Mouse (Mus musculus) A20 (cell line): ENCODE data around the gene Lrch3.

Experiments used
- DNase-seq: peaks from one replicate; pipeline ENCODE4 v3.0.0-alpha.2; 2011; ENCODE audit warnings: low read depth, low spot score

Lrch3 gene

GRCm38 (mm10) chr16:32913937-32914881, at the start of gene Lrch3:
TSS of gene Lrch3 (plus strand) at chr16:32914100.
- DNase-seq, result peak; percentile 94

DNA sequence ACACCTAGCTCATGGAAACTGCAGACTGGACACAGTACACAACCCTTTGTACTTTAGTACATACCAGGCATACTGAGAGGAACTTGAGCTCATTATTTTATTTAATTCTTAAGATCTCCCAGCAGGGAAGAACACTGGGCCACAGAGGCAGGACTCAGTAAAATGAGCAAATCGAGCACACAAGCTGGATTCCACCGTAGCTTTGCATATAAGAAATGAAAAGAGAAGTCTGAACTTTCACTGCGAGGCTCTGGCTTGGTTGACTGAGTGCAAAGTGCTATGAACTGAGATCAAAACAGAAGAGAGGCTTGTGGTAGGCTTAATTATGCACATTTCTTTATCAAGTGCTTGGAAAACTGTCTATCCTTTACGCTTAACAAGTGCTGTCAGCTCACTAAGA, 48.5 kb upstream of the Lrch3 start:
- peak; percentile 75 for DNase-seq

- peak; percentile 84 for DNase-seq
These were observed 47.2 kb upstream of the Lrch3 start for GRCm38 (mm10) chr16:32866713-32867112.

DNA sequence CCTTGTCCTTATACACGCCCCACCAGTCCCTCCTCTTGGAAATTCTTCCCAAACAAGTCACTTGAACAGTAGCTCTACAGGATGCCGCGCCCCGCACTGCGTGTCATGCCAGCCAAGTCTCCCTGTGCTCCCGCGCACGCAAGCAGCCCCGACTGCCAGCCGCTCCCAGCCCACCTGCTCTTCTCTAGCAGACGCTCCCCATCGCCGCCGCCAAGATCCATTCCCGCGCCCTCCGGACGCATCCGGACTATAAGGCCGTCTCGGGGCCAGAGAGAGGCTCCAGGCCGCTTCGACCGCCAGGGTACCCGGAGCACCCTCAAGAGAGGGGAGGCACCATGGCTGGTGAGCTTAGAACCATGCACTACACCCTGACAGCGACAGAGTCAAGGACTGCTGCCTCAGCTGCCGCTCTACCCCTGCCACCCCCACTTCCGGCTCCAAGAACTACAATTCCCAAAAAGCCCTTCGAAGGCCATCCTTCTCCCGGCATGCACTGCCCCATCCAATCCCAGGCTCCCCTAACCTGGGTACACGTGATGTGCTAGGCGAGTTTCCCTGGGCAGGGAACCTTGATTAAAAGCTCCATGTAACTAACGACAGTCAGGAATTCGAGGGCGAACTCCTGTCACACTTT, 45.9 kb upstream of the Lrch3 start:
- peak; percentile 93 for DNase-seq

DNA sequence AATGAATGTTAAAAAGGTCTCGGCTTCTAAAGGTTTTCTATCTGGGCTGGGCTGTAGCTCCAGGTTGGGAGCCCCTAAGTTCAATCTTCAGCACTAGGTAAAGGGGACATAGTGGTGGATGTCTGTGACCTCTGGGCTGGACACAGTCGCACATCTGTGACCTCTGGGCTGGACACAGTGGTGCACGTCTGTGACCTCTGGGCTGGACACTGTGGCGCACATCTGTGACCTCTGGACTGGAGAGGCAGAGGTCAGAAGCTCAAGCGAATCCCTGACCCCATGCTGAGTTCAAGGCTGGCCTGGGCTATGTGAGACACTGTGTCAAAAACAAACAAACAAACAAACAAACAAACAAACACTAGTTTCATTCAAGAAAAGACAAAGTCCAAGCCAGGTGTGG, 43.7 kb upstream of the Lrch3 start:
- DNase-seq, result no peak

DNA sequence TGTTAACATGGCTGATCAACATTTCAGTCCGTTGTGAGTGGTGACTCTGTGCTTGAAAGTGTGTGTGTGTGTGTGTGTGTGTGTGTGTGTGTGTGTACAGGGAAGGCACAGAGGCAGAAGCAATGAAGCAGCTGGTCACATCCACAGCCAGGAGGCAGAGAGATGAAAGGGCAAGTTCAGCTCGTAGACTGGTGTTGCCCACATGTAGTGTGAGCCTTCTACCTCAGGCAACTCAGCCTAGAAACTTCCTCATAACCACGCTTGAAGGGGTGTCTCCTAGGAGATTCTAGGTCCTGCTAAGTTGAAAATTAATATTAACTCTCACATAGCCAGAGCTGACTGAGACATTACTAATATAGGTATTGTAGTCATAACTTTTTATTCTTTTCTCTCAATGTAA, 40.5 kb upstream of the Lrch3 start:
- DNase-seq, result no peak

DNA sequence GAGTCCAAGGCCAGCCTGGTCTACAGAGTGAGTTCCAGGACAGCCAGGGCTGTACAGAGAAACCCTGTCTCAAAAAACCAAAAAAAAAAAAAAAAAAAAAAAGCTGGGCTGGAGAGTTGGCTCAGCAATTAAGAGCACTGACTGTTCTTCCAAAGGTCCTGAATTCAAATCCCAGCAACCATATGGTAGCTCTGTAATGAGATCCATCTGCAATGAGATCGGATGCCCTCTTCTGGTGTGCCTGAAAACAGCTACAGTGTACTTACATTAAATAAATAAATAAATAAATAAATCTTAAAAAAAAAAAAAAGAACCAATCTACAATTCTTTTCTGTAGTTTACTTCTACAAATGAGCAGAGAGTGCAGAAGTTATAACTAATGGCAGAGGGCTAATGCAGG, 38.6 kb upstream of the Lrch3 start:
- DNase-seq, result peak; percentile 40

- DNase-seq, result no peak
These were observed 38.1 kb upstream of the Lrch3 start for GRCm38 (mm10) chr16:32875847-32876246.

DNA sequence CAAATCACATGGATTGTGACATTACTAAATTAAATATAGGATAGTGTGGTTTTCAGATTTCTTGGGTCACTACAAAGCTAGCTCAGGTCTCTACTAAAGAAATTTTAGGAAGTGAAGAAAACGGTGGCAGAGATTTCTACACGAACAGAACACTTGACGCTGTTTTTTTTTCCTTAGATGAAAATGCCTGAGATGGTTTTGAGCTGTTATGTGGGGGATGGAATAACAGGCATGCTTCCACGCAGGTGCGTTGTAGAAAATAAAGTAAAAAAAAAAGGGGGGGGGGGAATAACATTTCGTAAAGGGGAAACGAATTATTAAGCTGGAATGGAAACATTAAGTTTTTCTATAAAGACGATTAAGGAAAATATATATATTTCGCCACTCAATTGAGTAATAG, 37.1 kb upstream of the Lrch3 start:
- peak; percentile 15 for DNase-seq

DNA sequence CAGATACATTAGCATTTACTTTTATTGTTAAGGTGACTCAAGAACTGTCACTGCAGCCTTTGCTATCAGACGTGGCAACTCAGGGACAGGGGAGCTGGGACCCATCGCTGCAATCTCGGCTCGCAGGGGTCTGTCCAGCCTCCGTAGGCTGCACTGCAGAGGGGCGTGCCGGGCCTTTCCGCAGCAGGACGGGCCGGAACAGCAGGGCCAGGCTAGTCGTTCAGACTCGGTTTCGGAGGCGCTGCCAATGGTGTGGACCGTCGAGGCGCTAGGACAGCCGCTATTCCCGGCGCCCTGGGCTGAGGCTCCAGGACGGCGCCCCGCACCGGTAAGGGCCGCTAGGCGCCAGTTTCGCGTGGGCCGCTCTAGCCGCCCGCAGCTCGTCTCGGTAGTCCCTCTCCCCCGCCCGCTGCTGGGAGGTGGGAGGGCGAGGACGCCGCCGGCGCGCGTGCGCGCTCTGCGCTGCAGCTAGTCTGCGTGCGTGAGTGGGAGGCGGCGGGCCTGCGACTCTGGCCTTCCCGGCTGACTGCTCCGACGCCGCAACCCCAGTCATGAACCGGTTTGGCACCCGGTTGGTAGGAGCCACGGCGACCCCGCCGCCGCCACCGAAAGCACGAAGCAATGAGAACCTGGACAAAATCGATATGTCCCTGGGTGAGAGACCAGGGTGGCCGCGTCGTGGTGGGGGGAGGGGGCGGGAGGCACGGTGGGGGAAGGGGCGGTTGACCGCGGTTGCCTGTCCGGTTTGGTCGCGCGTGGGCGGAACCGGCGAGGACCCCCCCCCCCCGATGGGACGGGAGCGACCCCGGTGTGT, 36.4 kb upstream of the Lrch3 start, which contains the start of the genes Fyttd1 and Rubcn:
Gene Fyttd1, plus strand, starts transcription at position 158 of the 814 bp plus-strand sequence.
Gene Rubcn, minus strand, starts transcription at position 424 of the 814 bp plus-strand sequence.
- DNase-seq, result peak; percentile 97

DNA sequence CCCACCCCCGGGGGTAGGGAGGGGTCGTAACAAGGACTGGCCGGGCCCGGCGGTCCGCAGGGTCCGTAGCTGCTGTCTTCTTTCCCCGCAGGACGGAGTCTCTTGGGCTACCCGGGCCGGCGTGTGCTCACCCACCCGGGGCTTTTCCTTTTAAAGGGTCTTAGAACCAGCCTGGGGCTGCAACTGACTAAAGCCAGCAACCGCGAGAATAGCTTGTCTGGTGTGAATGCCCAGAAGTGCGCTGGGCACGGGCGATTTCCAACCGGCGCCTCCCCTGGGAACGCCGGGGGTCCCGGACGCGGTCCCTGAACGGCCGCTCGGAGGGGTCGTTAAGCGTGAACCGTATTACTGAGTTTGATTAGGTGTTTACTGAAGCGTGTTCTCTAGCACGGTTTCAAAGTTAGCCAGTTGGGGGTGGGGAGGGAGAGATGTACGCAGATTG, 35.7 kb upstream of the Lrch3 start:
- peak; percentile 57 for DNase-seq

DNA sequence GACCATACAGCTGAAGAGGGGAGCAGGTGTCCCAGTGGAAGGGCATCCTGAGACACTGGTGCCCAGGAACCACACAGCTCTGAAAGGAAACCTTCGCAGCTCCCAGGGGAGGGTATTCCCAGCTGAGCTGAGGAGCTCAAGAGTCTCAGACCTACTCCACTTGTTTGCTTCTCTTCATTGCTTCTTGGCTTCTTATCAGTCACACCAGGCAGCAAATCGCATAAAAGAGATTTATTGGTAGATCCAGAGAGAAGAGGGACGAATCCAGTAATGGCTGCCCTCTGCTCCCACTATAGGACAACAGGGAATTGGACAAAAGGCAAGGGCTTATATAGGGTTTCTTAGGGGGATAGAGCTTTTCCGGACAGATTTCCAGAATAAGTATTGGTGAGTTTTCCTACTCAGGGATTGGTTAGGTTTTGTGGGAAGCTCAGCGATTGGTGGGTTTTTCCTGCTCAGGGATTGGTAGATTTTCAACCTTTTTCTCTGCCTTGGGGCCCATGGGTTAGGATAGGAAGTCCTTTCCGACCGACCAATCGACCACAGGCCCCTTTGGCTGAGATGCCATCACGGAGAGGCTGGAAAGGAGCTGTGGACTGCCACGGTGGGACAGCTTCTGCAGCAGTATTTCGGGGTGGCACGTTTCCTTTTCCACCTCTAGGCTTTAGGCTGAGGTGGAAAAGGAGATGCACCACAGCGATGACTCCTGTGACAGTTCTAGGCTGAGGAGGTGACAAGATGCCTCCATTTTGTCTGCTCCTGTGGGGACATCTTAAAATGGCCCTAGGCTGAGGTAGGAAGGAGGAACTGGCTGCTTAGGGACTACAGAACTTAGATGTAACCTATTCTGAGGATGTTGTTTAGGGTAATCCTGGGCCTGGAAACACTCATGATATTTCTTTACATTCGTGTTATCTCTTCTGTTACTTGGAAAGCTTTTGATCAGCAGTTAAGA, 34.7 kb upstream of the Lrch3 start:
- no peak for DNase-seq

GRCm38 (mm10) chr16:32881538-32881937, 32.4 kb upstream of the Lrch3 start:
- DNase-seq, result no peak

GRCm38 (mm10) chr16:32887996-32888395, 25.9 kb upstream of the Lrch3 start:
- peak; percentile 51 for DNase-seq

GRCm38 (mm10) chr16:32889881-32890280, 24.0 kb upstream of the Lrch3 start:
- DNase-seq, result no peak

- DNase-seq, result no peak
These were observed 17.8 kb upstream of the Lrch3 start for GRCm38 (mm10) chr16:32896126-32896525.

DNA sequence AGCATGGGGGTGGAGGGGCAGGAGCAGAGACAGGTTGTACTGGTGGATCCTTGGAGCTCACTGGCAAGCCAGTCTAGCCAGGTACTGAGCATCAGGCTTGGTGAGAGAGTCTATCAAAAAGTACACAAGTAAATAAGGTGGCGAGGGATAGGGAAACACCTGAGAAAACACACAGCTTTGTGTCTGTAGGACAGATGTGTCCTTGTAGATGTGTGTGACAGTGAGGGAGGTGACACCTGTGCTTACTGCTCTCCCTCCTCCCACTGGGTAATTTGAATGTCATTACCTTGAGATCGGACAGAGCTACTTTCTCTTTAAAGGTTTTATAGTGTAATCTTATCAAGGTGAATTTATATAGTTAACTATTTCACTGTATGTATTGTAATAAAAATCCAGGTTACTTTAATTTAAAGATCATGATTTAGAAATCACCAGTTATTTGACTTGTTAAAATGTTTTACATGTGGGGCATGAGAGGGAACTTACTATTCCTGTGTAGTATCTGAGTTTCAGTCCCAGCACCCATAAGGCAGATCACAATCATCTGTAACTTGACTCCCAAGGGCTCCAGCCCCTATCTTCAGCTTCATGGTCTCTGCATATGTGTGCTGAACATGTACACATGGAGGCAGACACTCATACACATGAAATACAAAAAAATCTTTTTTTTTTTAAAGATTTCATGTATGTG, 12.4 kb upstream of the Lrch3 start:
- DNase-seq, result peak; percentile 66

GRCm38 (mm10) chr16:32902051-32902428, 11.9 kb upstream of the Lrch3 start:
- DNase-seq, result peak; percentile 78

- DNase-seq, result no peak
These were observed 7.7 kb upstream of the Lrch3 start for GRCm38 (mm10) chr16:32906186-32906585.

DNA sequence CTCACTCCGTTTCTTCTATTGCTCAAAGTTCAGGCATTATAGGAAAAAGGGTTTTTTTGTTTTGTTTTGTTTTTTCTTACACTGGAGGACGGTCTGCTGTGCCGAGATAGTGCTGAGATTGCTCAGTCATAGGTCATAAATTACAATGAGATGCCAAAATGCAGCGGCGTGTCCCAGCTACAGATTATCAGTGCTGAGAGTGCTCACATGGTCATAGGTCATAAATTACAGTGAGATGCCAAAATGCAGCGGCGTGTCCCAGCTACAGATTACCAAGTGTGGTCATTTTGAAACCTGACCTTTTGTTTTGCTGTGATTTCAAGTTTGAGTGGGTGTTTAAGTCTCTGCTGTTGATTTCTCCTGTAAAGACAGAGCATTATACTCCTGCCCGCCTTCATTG, 7.2 kb upstream of the Lrch3 start:
- no peak for DNase-seq
